Mouse (Mus musculus) G1E (cell line): Measurements from ENCODE around the gene Ryr1.

Source experiments
- CTCF ChIP-seq: IDR thresholded peaks from 2 replicates; pipeline ENCODE4 v1.5.1; 2012; ENCODE audit warnings: low read depth, low read length, inconsistent platforms, mixed read lengths
- GATA1 ChIP-seq: IDR thresholded peaks from 2 replicates; pipeline ENCODE4 v1.6.1; 2012; ENCODE audit warnings: borderline replicate concordance, low read length, inconsistent platforms, mixed read lengths
- POLR2AphosphoS5 ChIP-seq: IDR thresholded peaks from 2 replicates; pipeline ENCODE4 v1.6.1; 2012; ENCODE audit warnings: low read depth, low read length, inconsistent platforms; ENCODE audit not compliant: insufficient replicate concordance
- TAL1 ChIP-seq: conservative IDR thresholded peaks from 2 replicates; pipeline ENCODE4 v1.6.1; 2012; ENCODE audit warnings: low read depth, low read length, inconsistent platforms, mixed read lengths

GRCm38 (mm10) chr7:29048615-29049014 is 76.4 kb downstream of the Ryr1 start:
- no peak for TF ChIP-seq CTCF
- no peak for TF ChIP-seq TAL1
- no peak for TF ChIP-seq GATA1
- no peak for TF ChIP-seq POLR2AphosphoS5
